Mouse (Mus musculus): ENCODE data around the gene Furin.

GRCm38 (mm10) chr7:80402651-80403321, 2.5 kb downstream of the Furin start:
- TF ChIP-seq POLR2A (IDR thresholded peaks at IDR 0.05; ENCODE audit: extremely low read depth, insufficient read depth, low read length) (peak; percentile 48; the same call in 1 of the 2 replicates), CTCF (IDR thresholded peaks at IDR 0.05; ENCODE audit: low read depth, low read length) (no peak)

All from liver, adult 2 months (tissue).